In the genomic region with DNA sequence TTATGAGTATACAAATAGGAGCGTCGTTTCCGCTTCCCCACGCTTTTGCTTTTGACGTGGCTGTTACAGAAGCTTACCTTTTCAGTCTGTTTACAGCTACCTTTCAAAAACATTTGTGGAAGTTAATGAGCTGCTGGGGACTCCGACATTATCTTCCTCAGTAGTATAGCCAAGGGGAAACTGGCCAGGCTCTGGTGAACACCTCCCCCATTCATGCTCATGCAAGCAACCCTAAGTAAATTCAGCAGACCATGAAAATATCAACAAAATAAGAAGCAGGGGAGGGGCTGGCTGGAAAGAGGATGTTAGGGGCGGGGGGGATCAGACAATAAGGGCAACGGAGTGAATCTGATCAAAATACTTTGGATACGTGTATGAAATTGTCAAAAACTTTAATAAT, we compare ENCODE assay signal across 17 mouse cellular contexts.
"Had no signal": no experiment of that assay in that cellular context is flagged by ENCODE, and none has a peak within 500 bp of the region (broad histone marks: within the 10 kb centered on the region; RNA-seq: fewer than 3 reads in every experiment).

No protein-coding gene starts in this region.

- H3K9me3 ChIP-seq: limb, embryonic 15.5 days; midbrain, embryonic 12.5 days; midbrain, embryonic 15.5 days; neural tube, embryonic 12.5 days; neural tube, embryonic 15.5 days had no signal

- H3K36me3 ChIP-seq: limb, embryonic 15.5 days; midbrain, embryonic 12.5 days; midbrain, embryonic 15.5 days; neural tube, embryonic 12.5 days; neural tube, embryonic 15.5 days had no signal

- H3K9ac ChIP-seq: limb, embryonic 15.5 days; liver, embryonic 14.5 days; liver, postnatal 0 days; midbrain, embryonic 12.5 days; midbrain, embryonic 15.5 days; neural tube, embryonic 12.5 days had no signal

- ATAC-seq: hindbrain, embryonic 16.5 days; intestine, postnatal 0 days; liver, postnatal 0 days; midbrain, embryonic 15.5 days had no signal

- H3K4me1 ChIP-seq: neural tube, embryonic 12.5 days had no signal

- H3K27me3 ChIP-seq: midbrain, embryonic 12.5 days; midbrain, embryonic 15.5 days; neural tube, embryonic 12.5 days; neural tube, embryonic 15.5 days had no signal

- H3K4me3 ChIP-seq: midbrain, embryonic 12.5 days; midbrain, embryonic 15.5 days; neural tube, embryonic 12.5 days had no signal

- H3K27ac ChIP-seq: limb, embryonic 15.5 days; liver, embryonic 14.5 days; macrophage; midbrain, embryonic 12.5 days; midbrain, embryonic 15.5 days; neural tube, embryonic 12.5 days; neural tube, embryonic 15.5 days had no signal

- DNase-seq: kidney, adult 9 months; layer of hippocampus, adult 9-11 months; liver, postnatal 0 days; lung, postnatal 14 days; thymus, adult 18-20 months; thymus, postnatal 14 days; thymus, postnatal 4 days had no signal

- H3K4me2 ChIP-seq: liver, embryonic 11.5 days; midbrain, embryonic 12.5 days; midbrain, embryonic 15.5 days; neural tube, embryonic 12.5 days had no signal
